Mouse (Mus musculus) large intestine, adult 2 months (tissue): ENCODE measurements around the gene Tmppe. TPM values are rescaled to one million over a fixed set of nuclear protein-coding genes. Genes with fewer than 3 reads are reported as not detected.
"Not testable (repeated sequence)": the region's sequence is repeated elsewhere in the genome, so short reads cannot be mapped to it uniquely, and the experiment has no call there.

Experiments
- DNase-seq: peaks from one replicate; pipeline ENCODE4 v3.0.0-alpha.2; 2012; ENCODE audit warnings: low read depth, low spot score
- WGBS: fragments of 180-500 bp; shearing (Covaris S2); methylation state at CpG from one replicate; pipeline ENCODE4 v1.1.7; 2018; 5-methylcytosine and 5-hydroxymethylcytosine counted together
- polyA plus RNA-seq: library from polyadenylated mRNA; depleted of rRNA; stranded (reverse); fragments of >200 nt; gene quantifications from 2 replicates; pipeline ENCODE4 v1.2.3, GENCODE M21; 2012

Gene Tmppe
- polyA plus RNA-seq, 1 experiment: 3.9 TPM

DNA sequence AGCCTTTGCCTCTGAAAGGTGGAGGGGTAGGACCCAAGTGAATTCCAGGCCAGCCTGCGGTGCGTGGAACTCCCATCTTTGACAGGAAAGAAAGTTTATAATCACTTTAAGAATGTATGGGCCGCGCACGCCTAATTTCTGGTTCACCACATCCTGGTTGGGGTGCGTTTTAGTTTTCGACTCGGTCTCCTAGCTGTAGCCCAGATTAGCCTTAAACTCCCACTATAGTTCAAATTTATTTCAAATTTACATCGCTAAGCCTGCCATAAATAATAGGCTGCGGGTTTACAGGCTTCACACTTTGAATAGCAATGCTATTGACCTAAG, 10.2 kb upstream of the Tmppe start:
- WGBS: 2% methylated on average over 10 of the region's 10 CpGs
- DNase-seq: no peak

- 40% methylated on average over 6 of the region's 6 CpGs for WGBS
- not testable (repeated sequence) for DNase-seq
These were observed 6.8 kb upstream of the Tmppe start for GRCm38 (mm10) chr9:114394136-114394535.

GRCm38 (mm10) chr9:114394677-114395076, 6.2 kb upstream of the Tmppe start:
- no peak for DNase-seq
- 78% methylated on average over 8 of the region's 8 CpGs for WGBS

GRCm38 (mm10) chr9:114395258-114395657, 5.6 kb upstream of the Tmppe start:
- WGBS: 36% methylated on average over 4 of the region's 4 CpGs
- peak; percentile 42 for DNase-seq

DNA sequence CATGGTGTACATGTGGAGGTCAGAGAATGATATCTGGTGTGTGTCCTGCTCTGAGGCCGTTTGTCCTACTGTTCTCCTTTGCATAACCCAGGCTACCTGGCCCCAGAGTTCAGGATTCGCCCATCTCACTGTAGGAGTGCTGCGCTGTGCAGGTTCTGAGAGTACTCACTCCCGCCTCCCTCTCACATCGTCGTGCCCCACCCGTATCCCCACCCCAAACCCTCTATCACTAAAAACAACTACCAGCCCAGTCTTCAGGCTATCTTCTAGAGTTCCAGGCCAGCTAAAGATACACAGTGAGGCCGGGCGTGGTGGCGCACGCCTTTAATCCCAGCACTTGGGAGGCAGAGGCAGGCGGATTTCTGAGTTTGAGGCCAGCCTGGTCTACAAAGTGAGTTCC, 1.2 kb upstream of the Tmppe start:
- DNase-seq: no peak
- WGBS: 90% methylated on average over 12 of the region's 12 CpGs

DNA sequence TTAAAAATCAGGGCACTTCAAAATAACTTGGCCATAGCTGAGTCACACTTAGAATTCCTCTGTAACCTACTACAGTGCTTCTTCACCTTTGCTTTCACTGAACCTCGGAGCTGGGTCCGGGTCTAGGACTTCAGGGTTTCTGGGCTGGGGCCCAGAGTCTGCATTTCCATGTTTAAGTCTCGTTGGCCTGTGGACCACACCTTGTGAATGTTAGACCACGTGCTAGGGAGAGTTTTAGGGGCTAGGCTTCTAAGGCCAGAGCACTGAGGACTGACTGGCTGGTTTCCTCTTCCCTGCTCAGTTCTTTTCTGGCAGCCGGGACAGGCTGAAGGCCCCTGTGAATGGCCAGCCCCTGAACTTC, 337 bp upstream of the Tmppe start:
- DNase-seq: no peak
- WGBS: 5% methylated on average over 5 of the region's 5 CpGs

DNA sequence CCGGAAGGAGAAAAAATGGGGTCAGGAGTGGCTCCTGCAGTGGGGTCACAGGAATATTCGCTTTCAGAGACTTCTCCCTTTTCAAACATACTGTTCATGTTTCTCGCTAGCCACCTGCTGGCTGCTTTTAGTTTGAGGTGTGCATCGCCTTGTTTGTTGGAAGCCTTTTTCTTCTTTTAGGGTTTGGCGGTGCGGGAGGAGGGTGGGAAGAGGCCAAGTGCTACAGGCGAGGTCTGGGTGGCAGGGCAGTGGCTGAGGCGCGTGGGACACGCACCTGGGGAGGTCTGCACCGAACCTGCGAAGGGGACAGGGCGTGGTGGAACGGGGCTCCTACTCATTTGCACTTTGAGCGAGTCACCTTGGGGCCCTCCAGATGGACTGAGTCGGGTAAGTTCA, 778 bp downstream of the Tmppe start:
- DNase-seq: peak; percentile 42
- under 1% methylated on average over 16 of the region's 16 CpGs for WGBS

DNA sequence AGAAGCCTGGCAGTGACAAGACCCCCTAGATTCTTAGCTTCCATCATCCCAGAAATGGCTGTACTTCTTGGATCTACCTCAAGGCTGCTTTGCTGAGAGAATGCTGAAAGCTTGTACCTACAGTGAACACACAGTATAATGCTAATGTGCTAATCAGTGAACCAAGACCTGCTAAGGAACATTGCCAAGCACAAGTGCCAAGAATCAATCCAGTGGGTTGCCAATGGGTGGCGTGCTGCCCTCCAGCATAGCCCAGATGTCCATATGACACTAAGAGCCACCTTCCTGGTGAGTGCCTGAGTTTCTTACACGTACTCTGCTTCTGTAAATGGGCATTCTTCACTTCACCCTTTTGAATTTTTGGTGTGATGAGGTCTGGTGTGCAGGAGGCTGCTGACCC, 6.8 kb downstream of the Tmppe start:
- 97% methylated on average over 2 of the region's 2 CpGs for WGBS
- no peak for DNase-seq

DNA sequence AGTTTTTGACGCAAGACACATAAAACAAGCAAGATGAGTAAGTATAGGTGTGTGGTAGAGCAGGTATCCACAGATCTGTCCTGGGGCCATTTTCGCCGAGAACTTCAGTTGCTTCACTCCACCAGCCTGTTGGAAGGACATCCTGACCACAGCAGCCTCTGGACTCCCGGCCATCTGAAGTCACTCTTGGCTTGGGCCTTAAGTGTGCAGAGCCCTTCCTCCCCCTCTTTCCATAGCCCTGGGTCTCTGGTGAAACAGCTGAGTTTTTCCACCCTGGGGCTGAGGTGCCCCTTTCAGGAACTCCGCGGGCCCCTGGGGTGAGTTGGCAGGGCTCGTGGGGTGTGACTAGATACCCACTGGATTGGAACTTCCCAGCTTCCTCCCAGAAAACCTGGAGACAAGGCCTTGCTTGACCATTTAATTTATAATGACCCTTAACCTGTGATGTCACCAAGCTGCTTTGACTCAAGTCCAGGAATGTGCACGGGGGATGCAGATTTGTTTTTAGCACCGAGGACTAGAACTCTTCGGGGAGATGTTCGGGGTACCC, 9.5 kb downstream of the Tmppe start:
- DNase-seq: no peak
- 94% methylated on average over 11 of the region's 11 CpGs for WGBS

DNA sequence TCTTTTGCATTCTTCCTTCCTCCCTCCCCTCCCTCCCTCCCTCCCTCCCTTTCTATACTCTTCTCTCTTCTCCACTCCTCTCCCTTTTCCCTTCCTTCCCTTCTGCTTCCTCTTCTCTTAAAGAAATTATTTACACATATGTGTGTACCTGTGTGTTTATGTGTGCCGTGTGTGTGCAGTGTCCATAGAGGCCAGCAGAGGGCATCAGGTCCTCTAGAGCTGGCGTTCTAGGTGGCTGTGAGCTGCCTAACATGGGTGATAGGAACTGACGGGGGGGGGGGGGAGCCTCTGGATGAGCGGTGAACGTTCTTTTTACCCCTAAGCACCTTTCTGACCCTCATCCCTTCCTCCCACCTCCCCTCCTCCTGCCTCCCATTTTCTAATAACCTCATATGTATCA, 10.4 kb downstream of the Tmppe start:
- WGBS: 89% methylated on average over 5 of the region's 5 CpGs
- no peak for DNase-seq

DNA sequence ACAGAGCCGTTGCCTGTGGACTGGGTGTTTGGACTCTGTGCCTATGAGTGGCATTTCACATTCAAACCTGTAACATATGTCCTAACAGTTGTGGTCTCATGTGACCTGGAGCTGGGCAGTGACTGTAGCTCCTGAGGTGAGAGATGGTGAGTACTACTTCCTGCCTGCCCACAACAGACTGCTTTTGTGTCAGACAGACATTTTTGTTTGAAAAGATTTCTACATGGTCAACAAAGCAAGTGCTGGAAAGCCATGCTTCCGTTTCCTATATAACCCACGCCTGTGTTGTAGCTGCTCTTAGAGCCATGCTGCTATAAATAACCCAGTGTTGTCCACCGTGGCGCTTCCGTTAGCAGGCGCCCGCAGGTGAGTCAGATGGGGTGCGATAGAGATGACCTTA, 11.5 kb downstream of the Tmppe start:
- WGBS: 83% methylated on average over 9 of the region's 9 CpGs
- DNase-seq: no peak

GRCm38 (mm10) chr9:114413866-114414265, 13.0 kb downstream of the Tmppe start:
- 72% methylated on average over 12 of the region's 12 CpGs for WGBS

GRCm38 (mm10) chr9:114415701-114416100, 14.8 kb downstream of the Tmppe start:
- 46% methylated on average over 11 of the region's 11 CpGs for WGBS
- DNase-seq: peak; percentile 32

More at GRCm38 (mm10) chr9:114413866-114414265, 13.0 kb downstream of the Tmppe start:
- no peak for DNase-seq

- peak; percentile 39 for DNase-seq
- 54% methylated on average over 21 of the region's 21 CpGs for WGBS
These were observed 16.0 kb downstream of the Tmppe start for GRCm38 (mm10) chr9:114416646-114417517.

DNA sequence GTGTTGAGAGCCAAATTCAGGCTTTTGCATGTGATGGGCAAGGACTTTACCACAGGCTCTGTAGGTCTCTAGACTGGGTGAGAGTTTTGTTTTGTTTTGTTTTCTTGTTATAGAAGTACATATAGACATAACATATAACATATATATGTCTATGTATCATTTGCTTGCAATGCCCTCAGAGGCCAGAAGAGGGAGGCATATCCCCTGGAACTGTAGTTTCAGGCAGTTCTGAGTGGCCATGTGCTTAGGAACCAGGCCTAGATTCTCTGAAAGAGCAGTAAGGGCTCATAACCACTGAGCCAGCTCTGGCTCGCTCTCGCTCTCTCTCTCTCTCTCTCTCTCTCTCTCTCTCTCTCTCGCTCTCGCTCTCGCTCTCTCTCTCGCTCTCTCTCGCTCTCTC, 17.3 kb downstream of the Tmppe start:
- DNase-seq: no peak
- WGBS: 78% methylated on average over 7 of the region's 7 CpGs

GRCm38 (mm10) chr9:114420443-114420842, 19.5 kb downstream of the Tmppe start:
- 89% methylated on average over 8 of the region's 8 CpGs for WGBS
- no peak for DNase-seq

DNA sequence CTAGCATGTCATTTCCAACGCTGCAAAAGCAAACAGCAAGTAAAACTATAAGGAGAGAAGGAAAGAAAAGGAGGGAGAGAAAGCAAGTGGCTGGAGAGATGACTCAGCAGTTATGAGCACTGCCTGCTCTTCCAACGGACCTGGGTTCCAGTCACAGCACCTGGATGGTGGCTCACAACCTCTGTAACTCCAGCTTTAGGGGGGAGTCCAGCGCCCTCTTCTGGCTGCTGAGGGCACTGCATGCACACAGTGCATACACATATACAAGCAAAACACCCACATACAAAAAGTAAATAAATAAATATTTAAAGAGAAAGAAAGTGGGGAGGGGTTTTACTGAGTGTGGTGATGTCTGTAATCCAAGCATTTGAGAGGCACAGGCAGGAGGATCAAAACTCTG, 20.1 kb downstream of the Tmppe start:
- no peak for DNase-seq
- WGBS: 77% methylated on average over 3 of the region's 3 CpGs

DNA sequence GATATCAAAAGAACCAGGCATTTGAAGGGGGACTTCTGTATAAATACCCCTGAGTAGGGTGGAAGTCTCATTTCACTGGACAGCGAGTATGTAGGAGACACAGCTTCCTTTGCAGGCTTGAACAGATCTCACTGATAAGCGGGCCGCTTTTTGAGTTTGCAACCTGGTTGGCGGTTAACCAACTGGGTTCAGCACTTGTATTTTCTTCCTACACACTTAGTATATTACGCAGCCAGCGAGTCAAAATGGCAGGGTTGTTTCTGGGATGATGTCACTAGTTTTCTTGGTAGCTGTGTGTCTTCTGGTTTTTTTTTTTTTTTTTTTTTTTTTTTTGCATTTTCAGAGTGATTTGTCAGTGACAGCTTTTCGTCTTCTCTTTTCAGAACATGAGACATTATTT, 20.9 kb downstream of the Tmppe start:
- no peak for DNase-seq
- 92% methylated on average over 7 of the region's 7 CpGs for WGBS

- WGBS: 95% methylated on average over 5 of the region's 5 CpGs
- DNase-seq: no peak
These were observed 24.7 kb downstream of the Tmppe start for GRCm38 (mm10) chr9:114425576-114425975.

DNA sequence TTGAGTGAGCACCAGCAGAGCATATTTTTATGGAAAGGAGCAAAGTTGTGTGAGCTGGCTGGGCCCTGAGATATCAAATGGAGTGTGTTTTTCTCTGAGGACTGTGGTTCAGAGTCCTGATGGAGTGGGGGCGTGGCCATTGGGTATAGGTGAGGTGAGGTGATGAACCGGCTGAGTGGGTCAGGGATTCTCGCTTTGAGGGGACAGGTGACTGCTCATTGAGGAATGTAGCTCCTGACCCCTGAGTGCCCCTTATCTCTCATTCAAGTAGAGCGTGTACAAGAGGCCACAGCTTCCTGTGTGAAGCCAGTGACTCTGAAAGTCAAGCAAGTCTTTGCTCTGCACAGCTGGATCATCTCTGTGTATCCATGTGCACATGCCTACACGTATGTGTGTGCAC, 25.3 kb downstream of the Tmppe start:
- DNase-seq: no peak
- WGBS: 87% methylated on average over 5 of the region's 5 CpGs

GRCm38 (mm10) chr9:114427425-114427824, 26.5 kb downstream of the Tmppe start:
- WGBS: 92% methylated on average over 8 of the region's 8 CpGs
- no peak for DNase-seq
